Mouse (Mus musculus) T-helper 1 cell (primary cell): ENCODE measurements around the gene Nsd1.
"Not testable (repeated sequence)": the region's sequence is repeated elsewhere in the genome, so short reads cannot be mapped to it uniquely, and the experiment has no call there.

Source experiments
- in situ Hi-C: fragments of 300-600 bp; cut with MboI, MseI; formaldehyde crosslinking; loops from one replicate; pipeline ENCODE4 v1.15.1; 2025; ENCODE audit warnings: high pct_unique_total_duplicates

Gene Nsd1

DNA sequence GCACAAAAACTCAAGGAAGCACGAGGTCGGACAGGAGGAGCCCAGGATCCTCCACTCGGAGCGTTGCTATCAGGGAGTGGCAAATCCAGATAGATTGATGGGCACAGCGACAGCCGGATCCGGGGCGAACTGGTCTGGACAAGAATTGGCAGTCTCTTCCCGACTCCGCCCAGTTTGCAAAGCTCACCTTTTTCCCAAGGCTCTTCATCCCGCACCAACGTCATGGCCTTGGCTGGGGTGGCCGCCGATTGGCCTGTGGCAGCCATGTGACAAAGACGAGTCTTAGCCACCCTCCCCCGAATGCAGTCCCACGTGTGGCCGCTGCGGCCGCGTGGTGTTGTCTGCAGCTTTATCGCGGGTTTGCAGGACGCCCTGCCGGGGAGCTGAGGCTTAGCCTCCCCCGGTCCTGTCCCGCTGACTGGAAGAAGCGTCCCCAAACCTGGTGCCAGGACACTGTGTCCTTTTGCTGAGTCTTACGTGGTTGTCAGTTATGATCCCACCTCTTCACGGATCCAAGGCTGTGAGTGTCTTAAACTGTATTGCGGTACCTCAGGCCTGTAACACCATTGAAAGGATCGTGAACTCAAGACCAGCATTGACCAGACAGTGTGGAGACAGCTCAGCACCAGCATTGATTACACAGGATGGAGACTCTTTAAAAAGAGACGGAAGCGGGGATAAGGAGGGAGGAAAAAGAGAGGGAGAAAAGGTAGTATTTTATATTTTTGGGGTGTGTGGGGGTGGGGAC is 19.3 kb upstream of the Nsd1 start:
- in situ Hi-C loops, result no loop called here

DNA sequence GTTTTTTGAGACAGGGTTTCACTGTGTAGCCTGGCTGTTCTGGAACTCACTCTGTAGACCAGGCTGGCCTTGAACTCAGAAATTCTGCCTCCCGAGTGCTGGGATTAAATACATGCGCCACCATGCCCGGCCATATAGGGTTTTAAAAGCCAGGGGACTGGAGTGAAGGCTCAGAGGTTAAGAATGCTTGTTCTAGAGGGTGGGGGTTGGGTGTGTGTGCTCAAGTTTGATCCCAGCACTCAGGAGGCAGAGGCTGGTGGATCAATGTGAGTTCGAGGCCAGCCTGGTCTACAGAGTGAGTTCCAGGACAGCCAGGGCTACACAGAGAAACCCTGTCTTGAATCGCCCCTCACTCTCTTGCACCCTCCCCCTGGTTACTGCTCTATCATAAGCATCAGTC is 18.0 kb upstream of the Nsd1 start:
- in situ Hi-C loops, result no loop called here

DNA sequence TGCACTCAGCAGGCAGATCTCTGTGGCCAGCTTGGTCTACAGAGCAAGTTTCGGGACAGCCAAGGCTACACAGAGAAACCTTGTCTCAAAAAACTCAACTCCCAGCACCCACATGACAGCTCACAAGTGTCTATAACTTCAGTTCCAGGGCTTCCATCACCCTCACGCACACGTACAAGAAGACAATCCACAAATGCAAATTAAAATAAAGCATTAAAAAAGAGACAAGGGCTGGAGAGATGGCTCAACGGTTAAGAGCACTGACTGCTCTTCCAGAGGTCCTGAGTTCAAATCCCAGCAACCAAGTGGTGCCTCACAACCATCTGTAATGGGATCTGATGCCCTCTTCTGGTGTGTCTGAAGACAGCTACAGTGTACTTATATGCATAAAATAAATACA is 6.8 kb upstream of the Nsd1 start:
- in situ Hi-C loops, result not testable (repeated sequence)

DNA sequence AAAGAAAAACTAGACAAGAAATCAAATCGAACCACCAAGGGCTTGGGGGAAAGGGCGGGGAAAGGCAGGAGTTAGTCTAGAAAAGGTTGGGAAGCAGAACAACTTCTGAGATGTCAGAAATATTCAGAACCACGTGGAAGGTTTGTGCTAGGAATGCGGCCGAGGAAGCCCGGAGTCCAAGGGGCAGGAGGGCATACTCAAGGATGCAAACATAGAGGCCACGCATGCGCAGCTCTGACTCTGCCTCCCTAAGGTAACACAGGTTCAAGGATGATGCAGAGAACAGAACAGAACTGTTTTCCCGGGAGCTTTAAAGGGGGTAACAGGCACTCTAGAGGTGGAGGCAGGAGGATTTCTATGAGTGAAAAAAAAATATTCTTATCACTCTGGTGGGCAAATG is 5.8 kb upstream of the Nsd1 start:
- in situ Hi-C loops, result no loop called here

DNA sequence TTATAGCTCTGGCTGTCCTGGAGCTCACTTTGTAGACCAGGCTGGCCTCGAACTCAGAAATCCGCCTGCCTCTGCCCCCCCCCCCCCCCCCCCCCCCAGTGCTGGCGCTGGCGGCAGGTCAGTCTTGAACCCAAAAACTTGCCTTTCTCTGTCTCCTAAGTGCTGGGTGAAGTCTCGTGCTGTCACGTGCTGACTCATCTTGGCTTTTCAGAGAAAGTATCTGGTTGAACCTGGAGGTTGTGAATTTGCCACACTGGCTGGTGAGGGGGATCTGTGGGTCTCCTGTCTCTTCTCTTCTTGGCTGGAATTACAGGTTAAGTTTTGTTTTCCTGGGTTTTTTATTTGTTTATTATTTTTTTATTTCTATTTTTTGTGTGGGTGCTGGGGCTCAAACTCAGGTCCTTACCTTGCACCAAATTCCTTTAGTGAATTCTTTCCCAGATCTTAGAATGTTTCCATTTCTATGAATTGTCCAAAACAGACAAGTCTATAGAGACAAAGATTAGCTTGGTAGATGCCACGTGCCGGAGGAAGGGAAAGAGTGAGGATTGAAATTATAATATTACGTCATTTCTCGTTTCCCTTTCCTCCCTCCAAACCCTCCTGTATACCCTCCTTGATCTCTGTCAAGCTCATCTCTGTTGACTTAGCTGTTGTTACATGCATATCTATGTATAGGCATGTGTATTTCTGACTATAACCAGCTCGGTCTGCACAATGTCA is 4.8 kb upstream of the Nsd1 start:
- in situ Hi-C loops, result no loop called here

DNA sequence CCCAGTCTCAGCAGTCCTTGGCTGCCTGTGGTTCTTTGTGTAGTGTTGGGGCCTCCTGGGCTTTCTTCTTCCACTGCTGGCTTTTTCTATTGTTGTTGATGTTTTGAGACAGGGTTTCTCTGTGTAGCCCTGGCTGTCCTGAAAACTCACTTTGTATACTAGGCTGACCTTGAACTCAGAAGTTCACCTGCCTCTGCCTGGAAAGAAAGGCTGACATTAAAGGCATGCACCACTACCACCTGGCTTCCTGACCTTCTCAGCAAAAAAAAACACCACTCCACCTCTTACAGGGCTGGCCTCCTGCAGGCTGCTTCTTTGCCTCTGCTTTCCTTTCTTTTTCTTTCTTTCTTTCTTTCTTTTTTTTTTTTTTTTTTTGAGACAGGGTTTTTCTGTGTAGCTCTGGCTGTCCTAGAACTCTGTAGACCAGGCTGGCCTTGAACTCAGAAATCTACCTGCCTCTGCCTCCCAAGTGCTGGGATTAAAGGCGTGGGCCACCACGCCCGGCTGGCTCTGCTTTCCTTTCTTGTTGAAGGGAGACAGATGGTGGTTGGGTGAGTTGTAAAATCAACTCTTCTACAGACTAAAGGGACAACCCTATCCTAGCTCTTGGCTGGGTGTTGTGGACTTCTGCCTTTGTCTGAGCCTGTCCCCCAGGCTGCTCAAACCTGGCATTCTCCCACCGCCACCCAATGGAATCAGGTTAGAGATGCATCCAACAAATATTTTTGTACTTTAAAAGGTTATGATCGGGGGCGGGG is 4.0 kb upstream of the Nsd1 start:
- in situ Hi-C loops, result no loop called here

DNA sequence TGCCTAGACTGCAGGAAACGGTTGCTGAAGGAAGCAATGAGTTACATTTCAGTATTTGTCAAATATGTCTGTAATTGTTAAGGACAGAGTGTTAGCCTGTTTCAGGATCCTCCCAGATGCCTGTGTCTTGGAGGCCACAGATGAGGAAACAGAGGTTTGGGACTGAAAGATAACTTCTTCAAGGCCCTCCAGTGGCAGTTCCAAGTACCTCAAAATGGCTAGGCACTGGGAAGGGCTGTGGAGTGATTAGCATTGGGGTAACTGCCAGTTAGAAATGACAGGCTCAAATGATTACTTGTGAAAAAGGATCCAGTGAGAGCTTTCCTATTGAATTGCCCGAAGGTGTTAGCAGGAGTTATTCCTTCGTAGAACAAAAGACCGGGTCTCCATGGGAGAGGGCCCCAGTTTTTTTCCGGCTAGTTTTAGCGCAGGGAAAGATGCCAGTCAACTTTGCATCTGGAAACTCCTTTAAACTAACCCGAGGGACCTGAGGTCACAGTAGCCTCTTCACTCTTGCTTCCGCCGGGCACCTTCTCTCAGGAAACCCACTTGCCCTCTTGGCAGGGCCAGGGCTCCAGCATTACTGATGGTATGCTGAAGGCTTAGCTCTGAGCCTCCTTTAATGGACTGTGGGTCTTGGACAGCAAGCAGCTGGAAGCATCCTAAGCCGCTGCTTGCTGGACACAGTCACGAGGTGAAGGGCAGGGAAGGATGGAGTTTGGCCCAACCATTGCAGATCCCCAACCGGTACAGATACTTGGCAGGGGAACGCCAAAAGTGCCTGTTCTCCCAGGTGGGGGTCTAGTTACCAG is 539 bp upstream of the Nsd1 start:
- in situ Hi-C loops, result no loop called here

DNA sequence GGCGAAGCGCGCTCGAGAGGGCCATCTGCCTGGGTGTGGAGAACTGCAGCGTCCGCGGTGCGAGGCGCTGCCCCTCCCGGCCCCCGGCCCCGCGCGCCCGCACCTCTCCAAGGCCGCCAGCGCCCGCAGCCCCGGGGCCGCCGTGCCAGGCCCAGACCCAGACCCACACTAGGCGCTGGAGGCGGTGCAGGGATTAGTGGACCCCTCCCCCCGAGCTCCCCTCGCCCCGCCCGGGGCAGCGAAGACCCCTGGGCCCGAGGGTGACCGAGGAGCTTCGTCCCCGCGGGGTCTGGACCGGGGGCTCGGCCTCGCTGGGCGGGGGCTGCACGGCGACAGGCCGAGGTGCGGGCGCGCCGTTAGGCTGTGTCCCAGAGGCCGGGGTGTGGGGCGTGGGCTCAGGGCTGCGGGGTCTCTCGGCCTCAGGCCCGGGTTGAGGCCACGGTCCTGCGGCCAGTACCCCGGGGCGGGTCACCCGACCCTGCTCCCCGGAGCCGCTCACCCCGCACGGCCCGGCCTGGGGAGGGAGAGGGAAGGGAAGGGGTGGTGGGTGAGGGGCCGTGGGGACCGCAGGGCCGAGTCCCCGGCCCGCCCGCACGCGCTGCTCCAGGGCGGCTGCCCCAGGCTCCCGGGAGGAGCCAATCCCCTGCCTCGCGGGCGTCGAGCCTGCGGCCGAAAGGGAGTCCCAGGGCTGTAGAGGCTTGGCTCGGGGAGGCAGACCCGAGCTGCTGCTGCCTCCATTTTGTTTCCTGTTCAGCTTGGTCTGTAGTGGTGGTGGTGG is 800 bp downstream of the Nsd1 start:
- in situ Hi-C loops, result no loop called here

DNA sequence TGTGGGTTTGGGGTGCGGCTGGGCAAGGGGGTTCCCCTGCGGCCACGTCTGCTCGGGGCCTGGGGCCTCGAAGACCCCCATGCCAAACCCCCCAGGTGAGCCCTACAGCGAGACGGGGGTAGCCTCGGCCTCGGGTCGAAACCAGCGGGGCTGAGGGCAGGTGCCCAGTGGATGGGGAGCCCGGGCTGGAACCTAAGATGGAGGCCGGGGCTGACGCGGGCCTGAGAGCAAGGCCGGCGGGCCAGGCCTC is 1.3 kb downstream of the Nsd1 start:
- in situ Hi-C loops, result no loop called here

DNA sequence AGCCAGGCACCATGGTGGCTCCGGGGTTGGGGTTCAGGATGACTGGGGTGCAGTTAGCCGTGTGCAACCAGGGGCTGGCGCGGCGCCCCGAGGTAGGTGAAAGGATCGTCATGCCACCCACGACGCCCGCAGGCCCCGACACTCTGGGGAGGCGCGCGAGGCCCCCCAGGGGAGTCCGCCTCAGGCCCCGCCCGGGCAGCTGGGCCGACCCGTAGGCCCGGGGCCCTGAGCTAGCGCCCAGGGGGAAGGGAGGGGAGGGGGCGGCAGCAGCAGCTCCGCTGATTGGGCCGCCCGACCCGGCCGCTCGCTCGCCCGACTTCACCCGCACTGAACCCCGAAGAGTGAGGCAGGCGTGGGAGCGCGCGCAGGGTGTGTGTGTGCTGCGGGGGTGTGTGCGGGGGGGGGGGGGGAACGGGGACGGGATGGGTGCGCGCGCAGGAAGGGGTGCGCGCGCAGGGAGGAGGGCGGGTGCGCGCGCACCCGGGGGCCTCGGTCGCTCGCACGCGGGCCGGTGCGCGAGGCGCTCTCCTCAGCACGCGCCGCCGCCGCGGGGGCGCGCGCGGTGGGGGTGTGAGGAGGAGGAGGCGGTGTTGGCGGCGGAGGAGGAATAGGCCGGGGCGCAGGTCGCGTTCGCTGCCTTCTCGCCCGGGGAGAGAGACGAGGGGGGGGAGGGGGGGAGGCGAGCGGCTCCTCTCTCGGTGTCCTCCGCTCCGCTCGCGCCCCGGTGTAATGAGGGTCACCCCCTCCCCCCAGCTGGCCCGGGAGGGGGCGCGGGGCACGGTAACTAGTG is 1.8 kb downstream of the Nsd1 start:
- in situ Hi-C loops, result no loop called here

DNA sequence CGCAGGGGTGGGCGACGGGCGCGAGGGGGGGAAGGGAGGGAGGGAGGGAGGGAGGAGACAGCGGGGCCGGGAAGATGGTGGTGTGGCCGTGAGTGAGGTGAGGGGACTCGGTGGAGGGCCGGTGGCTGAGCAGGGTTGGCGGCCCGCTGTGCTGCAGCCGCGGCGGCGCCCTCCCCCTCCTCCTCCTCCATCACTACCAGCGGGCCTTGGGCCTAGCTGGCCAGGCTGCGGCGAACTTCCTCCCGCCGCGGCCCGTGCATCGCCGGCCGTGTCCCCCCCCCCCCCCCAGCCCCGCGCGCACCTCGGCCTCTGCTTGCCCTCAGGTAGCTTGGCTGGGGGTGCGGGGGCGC is 2.4 kb downstream of the Nsd1 start:
- in situ Hi-C loops, result no loop called here

DNA sequence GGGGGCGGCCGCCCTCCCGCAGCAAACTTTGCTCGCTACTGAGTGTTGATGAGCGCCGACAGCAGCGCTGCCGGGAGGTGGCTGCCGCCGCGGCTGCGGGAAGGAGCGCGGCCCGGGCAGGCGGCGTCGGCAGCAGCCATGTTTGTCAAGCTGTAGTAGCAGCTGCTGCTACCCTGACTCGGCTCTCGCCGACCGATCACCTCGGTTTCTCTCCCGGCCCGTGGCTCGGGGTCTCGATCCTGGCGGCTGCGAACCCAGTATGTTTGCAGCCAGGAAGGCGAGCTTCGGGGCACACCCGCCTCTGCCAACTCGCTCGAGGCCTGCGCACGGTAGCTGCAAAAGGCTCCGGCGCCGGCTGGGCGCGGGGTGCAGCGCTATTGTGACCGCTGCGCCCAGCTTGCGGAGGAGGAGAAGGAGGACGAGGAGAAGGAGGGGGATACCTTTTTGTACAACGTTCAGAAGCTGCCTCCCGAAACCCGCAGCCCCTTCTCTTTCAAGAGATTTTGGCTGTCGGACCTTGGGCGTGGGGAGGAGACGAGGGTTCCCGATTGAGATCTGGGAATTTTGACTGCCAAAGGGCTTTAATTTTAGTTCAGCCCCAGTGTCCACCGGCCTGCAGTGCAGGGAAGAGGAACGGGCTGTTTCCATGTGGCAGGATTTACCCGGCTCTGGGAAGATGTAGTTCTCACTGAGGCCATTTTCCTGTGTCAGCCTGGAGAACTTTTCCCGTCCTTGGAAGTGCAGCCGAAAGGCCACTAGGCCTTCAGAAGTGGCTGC is 3.0 kb downstream of the Nsd1 start:
- in situ Hi-C loops, result no loop called here

DNA sequence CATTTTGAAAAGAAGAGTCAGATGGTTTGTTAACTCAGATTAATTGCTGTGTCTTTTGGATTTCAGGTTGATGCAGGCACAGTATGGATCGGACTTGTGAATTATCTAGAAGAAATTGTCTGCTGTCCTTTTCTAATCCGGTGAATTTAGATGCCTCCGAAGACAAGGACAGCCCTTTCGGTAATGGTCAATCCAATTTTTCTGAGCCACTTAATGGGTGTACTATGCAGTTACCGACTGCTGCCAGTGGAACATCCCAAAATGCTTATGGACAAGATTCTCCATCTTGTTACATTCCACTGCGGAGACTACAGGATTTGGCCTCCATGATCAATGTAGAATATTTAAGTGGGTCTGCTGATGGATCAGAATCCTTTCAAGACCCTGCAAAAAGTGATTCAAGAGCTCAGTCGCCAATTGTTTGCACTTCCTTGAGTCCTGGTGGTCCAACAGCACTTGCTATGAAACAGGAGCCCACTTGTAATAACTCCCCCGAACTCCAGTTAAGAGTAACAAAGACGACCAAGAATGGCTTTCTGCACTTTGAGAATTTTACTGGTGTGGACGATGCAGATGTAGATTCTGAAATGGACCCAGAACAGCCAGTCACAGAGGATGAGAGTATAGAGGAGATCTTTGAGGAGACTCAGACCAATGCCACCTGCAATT is 3.7 kb downstream of the Nsd1 start:
- in situ Hi-C loops, result no loop called here

DNA sequence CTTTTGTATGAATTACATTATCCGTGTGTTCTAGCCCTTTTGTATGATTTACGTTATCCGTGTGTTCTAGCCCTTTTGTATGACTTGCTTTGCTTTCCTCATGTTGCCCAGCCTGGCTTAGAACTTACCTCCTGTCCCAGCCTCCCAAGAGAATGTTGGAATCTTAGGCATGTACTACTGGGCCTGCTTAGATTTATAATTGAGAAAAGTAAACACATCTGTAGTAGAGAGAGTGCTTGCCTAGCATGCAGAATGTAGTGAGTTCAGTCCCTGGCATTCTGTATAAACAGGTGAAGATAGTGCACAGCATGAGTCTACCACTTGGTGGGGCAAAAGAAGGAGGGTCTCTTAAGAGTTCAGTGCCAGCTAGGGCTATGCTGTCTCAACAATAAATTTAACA is 14.8 kb downstream of the Nsd1 start:
- in situ Hi-C loops, result no loop called here

DNA sequence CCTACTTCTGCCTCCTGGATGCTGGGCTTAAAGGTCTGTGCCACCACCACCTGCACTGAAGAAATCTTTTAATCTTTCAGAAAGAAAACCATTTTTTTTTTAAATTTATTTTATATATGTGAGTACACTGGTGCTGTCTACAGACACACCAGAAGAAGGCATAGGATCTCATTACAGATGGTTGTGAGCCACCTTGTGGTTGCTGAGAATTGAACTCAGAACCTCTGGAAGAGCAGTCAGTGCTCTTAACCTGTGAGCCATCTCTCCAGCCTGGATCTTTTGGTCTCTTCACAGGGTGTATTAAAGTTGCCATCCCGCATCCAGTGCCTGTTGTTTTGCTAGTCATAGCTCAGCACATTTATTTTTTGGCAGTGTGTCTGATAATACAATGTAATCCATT is 21.1 kb downstream of the Nsd1 start:
- in situ Hi-C loops, result loop anchor here (10.0 kb wide), 1 partner anchor 444 kb away; no protein-coding TSS in a partner anchor

DNA sequence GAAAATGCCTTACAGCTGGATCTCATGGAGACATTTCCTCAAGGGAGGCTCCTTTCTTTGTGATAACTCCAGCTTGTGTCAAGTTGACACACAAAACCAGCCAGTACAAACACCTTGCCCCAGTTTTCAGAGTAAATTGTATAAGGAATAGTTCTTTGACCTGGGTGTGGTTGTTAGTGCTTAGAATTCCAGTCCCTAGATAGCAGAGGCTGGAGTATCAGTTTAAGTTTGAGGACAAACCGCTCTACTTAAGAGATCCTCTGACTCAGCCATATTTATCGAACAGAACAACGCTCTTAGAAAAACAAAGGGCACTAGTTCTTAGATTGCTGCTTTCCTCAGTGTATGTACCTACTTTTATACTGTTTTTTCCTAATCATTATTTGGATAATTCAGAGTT is 33.6 kb downstream of the Nsd1 start:
- in situ Hi-C loops, result no loop called here

DNA sequence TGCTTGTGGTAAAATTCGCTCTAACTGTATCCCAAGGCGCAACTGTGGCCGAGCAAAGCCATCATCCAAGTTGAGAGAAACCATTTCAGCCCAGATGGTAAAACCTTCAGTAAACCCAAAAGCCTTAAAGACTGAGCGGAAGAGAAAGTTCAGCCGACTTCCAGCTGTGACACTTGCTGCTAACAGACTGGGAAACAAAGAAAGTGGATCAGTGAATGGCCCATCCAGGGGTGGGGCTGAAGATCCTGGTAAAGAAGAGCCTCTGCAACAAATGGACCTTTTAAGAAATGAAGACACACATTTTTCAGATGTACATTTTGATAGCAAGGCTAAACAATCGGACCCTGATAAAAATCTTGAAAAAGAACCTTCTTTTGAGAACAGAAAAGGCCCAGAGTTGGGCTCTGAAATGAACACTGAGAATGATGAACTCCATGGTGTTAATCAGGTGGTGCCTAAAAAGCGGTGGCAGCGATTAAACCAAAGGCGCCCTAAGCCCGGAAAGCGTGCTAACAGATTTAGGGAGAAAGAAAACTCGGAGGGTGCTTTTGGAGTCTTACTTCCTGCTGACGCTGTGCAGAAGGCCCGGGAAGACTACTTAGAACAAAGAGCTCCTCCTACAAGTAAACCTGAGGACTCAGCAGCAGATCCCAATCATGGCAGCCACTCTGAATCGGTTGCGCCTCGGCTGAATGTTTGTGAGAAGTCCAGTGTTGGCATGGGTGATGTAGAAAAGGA is 37.9 kb downstream of the Nsd1 start:
- in situ Hi-C loops, result no loop called here

DNA sequence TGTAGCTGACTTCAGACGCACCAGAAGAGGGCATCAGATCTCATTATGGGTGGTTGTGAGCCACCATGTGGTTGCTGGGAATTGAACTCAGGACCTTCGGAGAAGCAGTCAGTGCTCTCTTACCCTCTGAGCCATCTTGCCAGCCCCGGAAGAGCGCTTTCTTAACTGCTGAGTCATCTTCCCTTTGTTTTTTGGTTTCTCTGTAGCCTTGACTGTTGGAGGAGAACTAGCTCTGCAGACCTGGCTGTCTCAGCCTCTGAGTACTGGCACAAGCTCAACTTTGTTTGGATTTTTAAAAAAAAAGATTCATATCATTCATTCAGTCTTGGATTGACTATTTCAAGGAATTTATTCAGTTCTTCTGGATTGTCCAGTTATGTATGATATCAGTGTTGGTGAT is 39.7 kb downstream of the Nsd1 start:
- in situ Hi-C loops, result no loop called here

DNA sequence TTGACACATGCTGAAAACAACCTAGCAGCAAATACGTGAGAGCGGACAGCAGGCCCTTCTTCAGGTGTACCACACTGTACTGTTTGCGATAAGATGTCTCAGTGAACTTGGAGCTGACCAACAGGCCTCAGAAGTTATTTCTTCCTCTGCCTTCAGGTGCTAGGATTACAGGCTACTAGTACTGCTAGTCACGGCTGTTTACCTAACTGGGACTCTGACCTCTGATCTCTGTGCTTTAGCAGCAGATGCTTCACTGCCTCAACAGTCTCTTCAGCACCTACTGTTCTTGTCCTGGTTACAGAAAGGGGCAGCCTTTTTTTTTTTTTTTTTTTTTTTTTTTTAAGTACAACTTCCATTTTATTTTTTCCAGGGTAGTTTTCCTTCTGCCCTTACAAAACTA is 43.2 kb downstream of the Nsd1 start:
- in situ Hi-C loops, result no loop called here
